Comparison of ENCODE assay signal across 9 mouse cellular contexts in genomic region chr9:64084661-64085399, GRCm38 (mm10). TPM values are rescaled to one million over a fixed set of nuclear protein-coding genes. Genes with fewer than 3 reads are reported as not detected.
DNase-seq lines count a peak whose midpoint lies in the region; ATAC-seq and TF ChIP-seq lines count a peak whose summit lies in the region.
"Had no signal": no experiment of that assay in that cellular context is flagged by ENCODE, and none has a peak within 500 bp of the region (broad histone marks: within the 10 kb centered on the region; RNA-seq: fewer than 3 reads in every experiment).

No protein-coding gene starts in this region.

- peak overlapping the region; percentile 90 for H3K4me2 ChIP-seq in embryonic facial prominence, embryonic 13.5 days
- peak overlapping the region; percentile 75 for H3K4me2 ChIP-seq in heart, postnatal 0 days (ENCODE audit: low read depth, low read length)
- H3K4me2 ChIP-seq in limb, embryonic 11.5 days (ENCODE audit: low read depth, severe bottlenecking), result peak overlapping the region; percentile 76
- H3K4me2 ChIP-seq in midbrain, embryonic 12.5 days (replicated peaks), result peak overlapping the region; percentile 76

- H3K27ac ChIP-seq in layer of hippocampus, adult 2 months, result 0 out of 2 replicates have a peak overlapping the region, but pooled peaks have one; percentile 14
- H3K27ac ChIP-seq in embryonic facial prominence, embryonic 13.5 days, result peak overlapping the region; percentile 81
- peak overlapping the region; percentile 86 for H3K27ac ChIP-seq in heart, postnatal 0 days (ENCODE audit: low read depth)
- H3K27ac ChIP-seq in limb, embryonic 11.5 days (replicated peaks; ENCODE audit: low read depth, low read length), result no peak overlapping the region
- no peak overlapping the region for H3K27ac ChIP-seq in midbrain, embryonic 12.5 days (replicated peaks)

- TF ChIP-seq EP300 in heart, postnatal 0 days (IDR thresholded peaks at IDR 0.05; ENCODE audit: low read depth), result no peak; the same call in 1 of the 2 replicates

- 0 out of 2 replicates have a peak, but pooled peaks have one; percentile 43 for ATAC-seq in embryonic facial prominence, embryonic 13.5 days (ENCODE audit: insufficient number of reproducible peaks, insufficient read depth, low FRiP score, low TSS enrichment, low read depth)
- ATAC-seq in heart, postnatal 0 days (ENCODE audit: insufficient read depth, low read depth), result peak; percentile 49
- ATAC-seq in limb, embryonic 11.5 days (ENCODE audit: insufficient number of reproducible peaks, low FRiP score, low TSS enrichment, low read depth), result no peak
- ATAC-seq in midbrain, embryonic 12.5 days (ENCODE audit: low FRiP score, low read depth), result no peak

- no peaks in the 10 kb centered on the region for H3K9me3 ChIP-seq in embryonic facial prominence, embryonic 13.5 days
- no peaks in the 10 kb centered on the region for H3K9me3 ChIP-seq in heart, postnatal 0 days (replicated peaks; ENCODE audit: control insufficient read depth, low read length)
- no peaks in the 10 kb centered on the region for H3K9me3 ChIP-seq in limb, embryonic 11.5 days (ENCODE audit: control insufficient read depth, low read length)
- no peaks in the 10 kb centered on the region for H3K9me3 ChIP-seq in midbrain, embryonic 12.5 days

- no peaks in the 10 kb centered on the region for H3K36me3 ChIP-seq in embryonic facial prominence, embryonic 13.5 days
- H3K36me3 ChIP-seq in heart, postnatal 0 days (replicated peaks; ENCODE audit: control insufficient read depth, insufficient read depth, low read length), result no peaks in the 10 kb centered on the region
- no peaks in the 10 kb centered on the region for H3K36me3 ChIP-seq in limb, embryonic 11.5 days (ENCODE audit: control insufficient read depth, insufficient read depth, low read length)
- no peaks in the 10 kb centered on the region for H3K36me3 ChIP-seq in midbrain, embryonic 12.5 days

- no peak for TF ChIP-seq CTCF in layer of hippocampus, adult 2 months (conservative IDR thresholded peaks at IDR 0.05)
- no peak for TF ChIP-seq CTCF in heart, postnatal 0 days (IDR thresholded peaks at IDR 0.05; ENCODE audit: low read depth)

- no peak for DNase-seq in layer of hippocampus, adult 2 months (ENCODE audit: low spot score in 2 of 2)
- DNase-seq in layer of hippocampus, adult 18-20 months (ENCODE audit: low spot score in 2 of 2), result no peak
- peak; percentile 75 for DNase-seq in heart, postnatal 0 days (ENCODE audit: low spot score)
- DNase-seq in limb, embryonic 11.5 days (ENCODE audit: low spot score), result peak; percentile 70
- peak; percentile 62 for DNase-seq in testis, postnatal 14 days (ENCODE audit: low spot score)
- DNase-seq in thymus, postnatal 36 days, result no peak

- peak overlapping the region; percentile 51 for H3K4me3 ChIP-seq in layer of hippocampus, adult 2 months
- peak overlapping the region; percentile 45 for H3K4me3 ChIP-seq in embryonic facial prominence, embryonic 13.5 days
- peak overlapping the region; percentile 46 for H3K4me3 ChIP-seq in heart, postnatal 0 days (ENCODE audit: low read depth, low read length)
- H3K4me3 ChIP-seq in limb, embryonic 11.5 days (ENCODE audit: low read depth, low read length), result peak overlapping the region; percentile 28
- peak overlapping the region; percentile 38 for H3K4me3 ChIP-seq in midbrain, embryonic 12.5 days

- WGBS in embryonic facial prominence, embryonic 13.5 days, result under 1% methylated on average over 49 of the region's 49 CpGs
- 4% methylated on average over 47 of the region's 49 CpGs for WGBS in heart, postnatal 0 days
- 1% methylated on average over 49 of the region's 49 CpGs for WGBS in limb, embryonic 11.5 days
- WGBS in midbrain, embryonic 12.5 days, result under 1% methylated on average over 49 of the region's 49 CpGs

- peak overlapping the region; percentile 80 for H3K9ac ChIP-seq in embryonic facial prominence, embryonic 13.5 days
- H3K9ac ChIP-seq in heart, postnatal 0 days (replicated peaks; ENCODE audit: low read depth, low read length), result peak overlapping the region; percentile 68
- H3K9ac ChIP-seq in limb, embryonic 11.5 days (ENCODE audit: low read length), result peak overlapping the region; percentile 70
- H3K9ac ChIP-seq in midbrain, embryonic 12.5 days (replicated peaks), result peak overlapping the region; percentile 56

- no peaks in the 10 kb centered on the region for H3K27me3 ChIP-seq in embryonic facial prominence, embryonic 13.5 days
- no peaks in the 10 kb centered on the region for H3K27me3 ChIP-seq in heart, postnatal 0 days (ENCODE audit: control insufficient read depth, insufficient read depth, low read length)
- 0 out of 2 replicates have a peak, but pooled peaks cover 2% of the 10 kb centered on the region for H3K27me3 ChIP-seq in limb, embryonic 11.5 days (ENCODE audit: control insufficient read depth, insufficient read depth, low read length)
- H3K27me3 ChIP-seq in midbrain, embryonic 12.5 days, result peaks cover 38% of the 10 kb centered on the region
- H3K27me3 ChIP-seq: CH12.LX had no signal

- H3K4me1 ChIP-seq in embryonic facial prominence, embryonic 13.5 days, result peaks cover 42% of the 10 kb centered on the region
- no peaks in the 10 kb centered on the region; the same call in 1 of the 2 replicates for H3K4me1 ChIP-seq in heart, postnatal 0 days (ENCODE audit: control insufficient read depth, insufficient read depth)
- H3K4me1 ChIP-seq in limb, embryonic 11.5 days (ENCODE audit: control insufficient read depth, insufficient read depth, low read length), result peaks cover 28% of the 10 kb centered on the region
- H3K4me1 ChIP-seq in midbrain, embryonic 12.5 days, result peaks cover 11% of the 10 kb centered on the region

RNA-seq across cellular contexts. Expression of gene Lctl, which starts 32.1 kb away (rescaled TPM):
- total RNA-seq in layer of hippocampus, adult 2 months (2021), result not detected
- not detected for total RNA-seq in layer of hippocampus, adult 18-20 months (2021)
- not detected in 2 replicates for polyA plus RNA-seq in embryonic facial prominence, embryonic 13.5 days (2015; fragmentation: Nextera tagmentation; extraction: Ambion mirVana)
- not detected in 2 replicates for total RNA-seq in heart, postnatal 0 days (2014; rRNA removed; ENCODE audit: low replicate concordance)
- polyA plus RNA-seq in heart, postnatal 0 days (2015; fragmentation: Nextera tagmentation; extraction: Ambion mirVana), result 0.21 TPM in 1 of 2 replicates, not detected in the other
- polyA plus RNA-seq in limb, embryonic 11.5 days (2014; fragmentation: Nextera tagmentation; extraction: Ambion mirVana), result not detected in 2 replicates
- not detected in 2 replicates for polyA plus RNA-seq in midbrain, embryonic 12.5 days (2016; fragmentation: Nextera tagmentation; extraction: Ambion mirVana)

Comparison
In these comparisons a context has a peak if more than half of its experiments do, and no peak if none do; other contexts are left out.
1. DNase-seq: peak in heart, postnatal 0 days (single experiment), limb, embryonic 11.5 days (single experiment) and testis, postnatal 14 days (single experiment); none in layer of hippocampus, adult 2 months (0 of 2), layer of hippocampus, adult 18-20 months (0 of 2) and thymus, postnatal 36 days (0 of 2).
2. H3K27ac ChIP-seq: peak in layer of hippocampus, adult 2 months (single experiment), embryonic facial prominence, embryonic 13.5 days (single experiment) and heart, postnatal 0 days (single experiment); none in limb, embryonic 11.5 days (single experiment) and midbrain, embryonic 12.5 days (single experiment).
3. ATAC-seq: peak in embryonic facial prominence, embryonic 13.5 days (single experiment) and heart, postnatal 0 days (single experiment); none in limb, embryonic 11.5 days (single experiment) and midbrain, embryonic 12.5 days (single experiment).
4. Peak in every context shown above with its lines, with median percentiles within 50 percentile points of each other: H3K4me3 ChIP-seq, H3K4me2 ChIP-seq and H3K9ac ChIP-seq.